Mouse (Mus musculus) heart, embryonic 11.5 days (tissue): ENCODE data around the gene Kmt2a. TPM values are rescaled to one million over a fixed set of nuclear protein-coding genes. Genes with fewer than 3 reads are reported as not detected.

Experiments
- ATAC-seq: fragments of 200-750 bp; cut with Nextera tagmentation; replicated peaks from 2 replicates; pipeline ENCODE4 v1.8.0; 2017; ENCODE audit warnings: moderate library complexity; ENCODE audit not compliant: insufficient number of reproducible peaks, low FRiP score, low TSS enrichment
- H3K27ac ChIP-seq: fragments of 300-500 bp; sonication (generic); 2 replicates; pipeline ENCODE4 v1.5.1; 2014; ENCODE audit warnings: mild to moderate bottlenecking, low read depth, low read length
- H3K27me3 ChIP-seq: fragments of 300-500 bp; sonication (generic); 2 replicates; pipeline ENCODE4 v1.6.1; 2014; ENCODE audit warnings: mild to moderate bottlenecking, low read length, mixed read lengths; ENCODE audit not compliant: control insufficient read depth, insufficient read depth
- H3K36me3 ChIP-seq: fragments of 300-500 bp; sonication (generic); 2 replicates; pipeline ENCODE4 v1.6.1; 2014; ENCODE audit warnings: mild to moderate bottlenecking, low read length, moderate library complexity, mixed read lengths; ENCODE audit not compliant: control insufficient read depth, insufficient read depth
- H3K4me1 ChIP-seq: fragments of 300-500 bp; sonication (generic); 2 replicates; pipeline ENCODE4 v1.6.1; 2014; ENCODE audit warnings: low read length; ENCODE audit not compliant: control insufficient read depth, insufficient read depth
- H3K4me2 ChIP-seq: fragments of 300-500 bp; sonication (generic); 2 replicates; pipeline ENCODE4 v1.6.1; 2014; ENCODE audit warnings: mild to moderate bottlenecking, moderate library complexity
- H3K4me3 ChIP-seq: fragments of 300-500 bp; sonication (generic); 2 replicates; pipeline ENCODE4 v1.5.1; 2014; ENCODE audit warnings: low read depth, low read length
- H3K9ac ChIP-seq: fragments of 300-500 bp; sonication (generic); 2 replicates; pipeline ENCODE4 v1.6.1; 2014; ENCODE audit warnings: mild to moderate bottlenecking, low read depth, low read length, moderate library complexity
- H3K9me3 ChIP-seq: fragments of 300-500 bp; sonication (generic); replicated peaks from 2 replicates; pipeline ENCODE4 v1.6.1; 2016; ENCODE audit warnings: low read length; ENCODE audit not compliant: control insufficient read depth
- WGBS: fragments of 180-500 bp; shearing (Covaris S2); extraction: QIAGEN DNeasy Blood & Tissue Kit; methylation state at CpG from one replicate; pipeline ENCODE4 v1.1.7; 2014; ENCODE audit not compliant: insufficient replicate concordance; 5-methylcytosine and 5-hydroxymethylcytosine counted together
- polyA plus RNA-seq: library from polyadenylated mRNA; unstranded; fragments of >200 nt; fragmentation: Nextera tagmentation; extraction: Ambion mirVana; gene quantifications from 2 replicates; pipeline ENCODE4 v1.2.1, GENCODE M21; 2014

The Kmt2a gene
- polyA plus RNA-seq, 1 experiment from 2014 or later = 13.9 TPM

DNA sequence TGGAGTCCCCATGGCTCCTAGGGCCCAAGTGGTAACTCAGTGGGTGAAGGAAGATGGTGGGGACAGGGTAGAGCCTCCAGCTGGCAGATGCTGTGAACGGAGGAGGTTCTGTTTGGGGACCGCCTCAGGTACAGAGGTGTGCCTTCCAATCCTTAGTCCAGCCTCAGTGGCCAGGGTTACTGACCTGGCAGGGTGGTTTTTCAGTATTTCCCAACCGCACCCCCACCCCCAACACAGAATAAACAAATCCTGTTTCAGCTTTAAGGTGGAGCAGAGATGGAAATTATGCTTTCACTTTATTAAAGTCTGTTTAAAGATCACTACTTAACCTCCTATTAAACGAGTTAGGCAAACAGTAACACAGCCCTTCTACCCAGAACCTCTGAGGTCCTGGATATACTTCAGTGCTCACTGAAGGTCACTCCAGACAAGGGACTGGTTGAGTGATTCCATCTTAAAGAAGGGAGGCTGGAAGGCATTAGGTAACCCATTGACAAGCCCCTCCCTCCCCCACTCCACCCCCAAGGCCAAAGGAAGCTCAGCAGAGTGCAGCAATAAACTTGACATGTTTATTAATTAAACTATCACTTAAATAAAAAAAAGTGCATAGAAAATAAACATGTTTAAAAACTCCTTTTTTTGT lies 78.2 kb downstream of the Kmt2a start, which contains the start of gene Ttc36:
Gene Ttc36 (minus strand): TSS at position 265 of the 643 bp plus-strand sequence.
- no peak for ATAC-seq
- H3K27me3 ChIP-seq = peaks cover 25% of the 10 kb centered on the region
- no peak within 1 kb of the TSS for H3K9ac ChIP-seq
- no peak within 1 kb of the TSS for H3K27ac ChIP-seq
- no peak within 1 kb of the TSS for H3K4me3 ChIP-seq
- 63% methylated on average over 4 of the region's 4 CpGs for WGBS
- H3K4me2 ChIP-seq = no peak within 1 kb of the TSS
- H3K9me3 ChIP-seq = no peaks in the 10 kb centered on the region
- H3K4me1 ChIP-seq = peaks cover 5% of the 10 kb centered on the region
- peaks cover 10% of the 10 kb centered on the region for H3K36me3 ChIP-seq

DNA sequence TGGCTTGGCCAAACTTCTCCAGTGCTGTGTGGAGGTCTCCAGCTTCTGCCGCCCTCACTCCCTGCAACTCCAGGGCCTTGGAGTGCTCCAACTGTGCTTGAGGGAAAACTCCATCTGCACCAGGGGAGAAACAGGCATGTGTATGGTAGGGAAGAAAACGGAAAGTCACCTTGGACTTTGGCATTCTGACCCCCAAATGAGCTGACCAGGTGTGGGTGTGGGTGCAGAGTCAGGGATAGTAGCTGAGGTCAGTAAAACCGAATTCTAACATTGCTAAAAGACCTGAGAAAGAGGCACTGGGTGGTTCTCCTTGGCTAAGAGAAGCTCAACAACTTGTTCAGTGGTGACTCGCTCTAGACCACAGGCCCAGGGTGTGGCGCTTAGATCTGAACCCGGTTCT lies 79.4 kb downstream of the Kmt2a start:
- Histone ChIP-seq H3K4me1 (peaks cover 5% of the 10 kb centered on the region), H3K27ac (no peak overlapping the region), H3K9me3 (no peaks in the 10 kb centered on the region), H3K9ac (no peak overlapping the region), H3K36me3 (peaks cover 8% of the 10 kb centered on the region), H3K4me2 (no peak overlapping the region), H3K27me3 (peaks cover 32% of the 10 kb centered on the region), H3K4me3 (no peak overlapping the region)
- no peak for ATAC-seq
- WGBS = 76% methylated on average over 6 of the region's 6 CpGs

GRCm38 (mm10) chr9:44799958-44800324 lies 81.2 kb downstream of the Kmt2a start:
- Histone ChIP-seq H3K9me3 (no peaks in the 10 kb centered on the region), H3K9ac (peak overlapping the region; percentile 69; the same call in 1 of the 2 replicates), H3K27ac (no peak overlapping the region), H3K4me2 (peak overlapping the region; percentile 98), H3K4me3 (peak overlapping the region; percentile 64), H3K36me3 (no peaks in the 10 kb centered on the region), H3K4me1 (peaks cover 5% of the 10 kb centered on the region), H3K27me3 (peaks cover 32% of the 10 kb centered on the region)
- WGBS = 44% methylated on average over 9 of the region's 9 CpGs
- ATAC-seq = no peak

- Histone ChIP-seq H3K4me2 (peak within 1 kb of the TSS; percentile 98), H3K27ac (peak within 1 kb of the TSS; percentile 24; the same call in 1 of the 2 replicates), H3K9ac (peak within 1 kb of the TSS; percentile 69), H3K4me3 (peak within 1 kb of the TSS; percentile 64), H3K36me3 (no peaks in the 10 kb centered on the region), H3K27me3 (peaks cover 32% of the 10 kb centered on the region), H3K9me3 (no peaks in the 10 kb centered on the region), H3K4me1 (peaks cover 5% of the 10 kb centered on the region)
- peak; percentile 92 for ATAC-seq
- under 1% methylated on average over 74 of the region's 75 CpGs for WGBS
Observed at GRCm38 (mm10) chr9:44799102-44799957, 81.8 kb downstream of the Kmt2a start, which contains the start of gene Tmem25. Tmem25 (minus strand) TSS chr9:44799307.

DNA sequence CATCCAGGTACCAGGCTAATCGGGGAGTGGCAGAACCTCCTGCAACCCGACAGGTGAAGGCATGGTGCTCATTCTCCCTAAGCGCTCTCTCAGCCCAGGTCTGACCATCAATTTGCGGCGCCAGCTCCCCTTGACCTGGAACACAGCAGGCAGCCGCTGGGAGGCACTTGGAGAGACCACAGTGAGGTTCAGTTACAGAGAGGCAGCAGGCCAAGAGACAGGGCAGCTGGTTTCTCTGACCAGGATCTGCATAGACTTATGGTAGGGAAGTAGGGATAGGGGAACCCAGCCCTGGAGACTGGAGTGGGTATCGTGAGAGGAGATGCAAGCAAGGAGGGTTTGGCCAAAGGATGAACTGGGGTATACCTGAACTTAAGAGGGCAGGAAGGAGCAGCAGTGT lies 82.8 kb downstream of the Kmt2a start:
- ATAC-seq = no peak
- H3K27ac ChIP-seq = no peak overlapping the region
- H3K9me3 ChIP-seq = no peaks in the 10 kb centered on the region
- 32% methylated on average over 7 of the region's 7 CpGs for WGBS
- no peak overlapping the region; the same call in 1 of the 2 replicates for H3K4me3 ChIP-seq
- no peaks in the 10 kb centered on the region for H3K36me3 ChIP-seq
- no peak overlapping the region for H3K9ac ChIP-seq
- H3K4me1 ChIP-seq = peaks cover 5% of the 10 kb centered on the region
- no peak overlapping the region; the same call in 1 of the 2 replicates for H3K4me2 ChIP-seq
- peaks cover 32% of the 10 kb centered on the region for H3K27me3 ChIP-seq

DNA sequence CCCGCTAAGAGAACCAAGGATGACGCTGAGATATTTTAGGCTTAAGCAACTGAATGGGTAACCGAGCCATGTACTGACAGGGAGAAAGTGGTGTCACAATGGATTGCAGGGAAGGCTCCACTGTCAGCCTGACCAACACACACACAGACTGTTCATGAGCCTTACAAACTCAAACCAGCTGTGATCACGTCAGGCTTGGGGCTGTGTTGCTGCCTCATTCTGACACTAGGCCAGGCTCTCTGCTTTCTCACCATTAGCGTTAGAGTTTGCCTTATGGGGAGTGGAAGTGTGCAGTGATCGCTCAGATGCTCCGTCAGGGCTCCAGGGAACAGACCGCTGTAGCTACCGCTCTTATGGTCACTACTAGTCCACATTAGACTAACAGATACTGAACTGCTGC lies 88.3 kb downstream of the Kmt2a start:
- no peak for ATAC-seq
- H3K36me3 ChIP-seq = peaks cover 14% of the 10 kb centered on the region
- 73% methylated on average over 9 of the region's 9 CpGs for WGBS
- H3K4me2 ChIP-seq = no peak overlapping the region
- peaks cover 6% of the 10 kb centered on the region for H3K27me3 ChIP-seq
- no peaks in the 10 kb centered on the region for H3K9me3 ChIP-seq
- H3K27ac ChIP-seq = no peak overlapping the region
- no peaks in the 10 kb centered on the region for H3K4me1 ChIP-seq
- H3K4me3 ChIP-seq = no peak overlapping the region
- no peak overlapping the region for H3K9ac ChIP-seq

DNA sequence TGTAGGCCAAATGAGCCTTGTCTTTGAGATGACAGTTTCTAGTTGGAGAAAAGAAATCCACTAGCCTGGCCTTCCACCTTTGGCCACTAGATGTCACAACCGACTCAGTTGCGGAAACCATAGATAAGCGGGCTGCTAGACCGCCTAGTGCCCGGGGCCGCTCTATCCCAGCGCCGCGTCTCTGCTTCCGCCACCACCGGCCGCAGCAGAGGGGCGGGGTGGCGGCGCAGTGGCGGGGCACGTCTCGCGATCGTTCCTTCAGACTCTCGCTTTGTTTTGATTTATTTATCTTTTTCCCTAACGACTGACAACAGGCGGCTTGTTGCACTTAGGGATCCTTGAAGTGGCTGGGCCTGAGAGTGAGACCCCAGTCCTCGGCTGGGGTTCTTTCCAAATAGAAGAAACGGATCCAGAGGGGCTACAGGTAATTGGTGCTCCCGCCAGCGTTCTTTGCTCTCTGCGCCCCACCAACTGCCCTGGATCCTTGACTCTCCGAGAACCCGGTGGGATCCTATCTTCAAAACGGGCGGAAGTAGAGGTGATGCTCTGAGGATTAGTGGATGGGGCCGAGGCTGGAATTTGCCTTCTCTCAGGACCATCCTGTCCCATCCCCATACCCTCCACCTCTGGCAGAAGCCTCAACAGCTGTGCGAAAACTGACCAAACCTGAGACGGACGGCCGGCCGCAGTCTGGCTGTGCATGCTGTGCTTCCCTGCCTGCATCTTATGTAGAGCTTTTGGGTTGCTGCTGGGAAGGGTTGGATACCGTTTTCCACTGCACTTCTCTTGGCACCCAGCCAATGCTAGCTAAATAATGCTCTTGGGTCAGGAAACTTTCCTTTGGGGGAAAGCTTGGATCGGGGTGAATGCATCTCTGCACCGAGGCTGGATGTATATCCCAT lies 108.1 kb downstream of the Kmt2a start:
- peak overlapping the region; percentile 75 for H3K27ac ChIP-seq
- peaks cover 7% of the 10 kb centered on the region; the same call in 1 of the 2 replicates for H3K4me1 ChIP-seq
- H3K9me3 ChIP-seq = no peaks in the 10 kb centered on the region
- H3K9ac ChIP-seq = peak overlapping the region; percentile 88
- ATAC-seq = peak; percentile 97
- H3K27me3 ChIP-seq = no peaks in the 10 kb centered on the region
- H3K36me3 ChIP-seq = no peaks in the 10 kb centered on the region; the same call in 1 of the 2 replicates
- peak overlapping the region; percentile 91 for H3K4me2 ChIP-seq
- WGBS = under 1% methylated on average over 41 of the region's 41 CpGs
- H3K4me3 ChIP-seq = peak overlapping the region; percentile 67

- H3K4me2 ChIP-seq = no peak overlapping the region
- H3K4me1 ChIP-seq = peaks cover 7% of the 10 kb centered on the region; the same call in 1 of the 2 replicates
- H3K9ac ChIP-seq = no peak overlapping the region
- no peak for ATAC-seq
- no peaks in the 10 kb centered on the region; the same call in 1 of the 2 replicates for H3K36me3 ChIP-seq
- no peak overlapping the region for H3K4me3 ChIP-seq
- H3K27ac ChIP-seq = no peak overlapping the region
- no peaks in the 10 kb centered on the region for H3K27me3 ChIP-seq
- no peaks in the 10 kb centered on the region for H3K9me3 ChIP-seq
- WGBS = 17% methylated on average over 5 of the region's 5 CpGs
Observed at GRCm38 (mm10) chr9:44772392-44772749, 108.7 kb downstream of the Kmt2a start.
